Mouse (Mus musculus) large intestine, adult 2 months (tissue): ENCODE results near the gene Tlcd2. TPM values are rescaled to one million over a fixed set of nuclear protein-coding genes. Genes with fewer than 3 reads are reported as not detected.

Experiments used
- DNase-seq: peaks from one replicate; pipeline ENCODE4 v3.0.0-alpha.2; 2012; ENCODE audit warnings: low read depth, low spot score
- WGBS: fragments of 180-500 bp; shearing (Covaris S2); methylation state at CpG from one replicate; pipeline ENCODE4 v1.1.7; 2018; 5-methylcytosine and 5-hydroxymethylcytosine counted together
- polyA plus RNA-seq: library from polyadenylated mRNA; depleted of rRNA; stranded (reverse); fragments of >200 nt; gene quantifications from 2 replicates; pipeline ENCODE4 v1.2.3, GENCODE M21; 2012; rRNA removed

Tlcd2 gene
- polyA plus RNA-seq, 1 experiment, result 20.6 TPM

DNA sequence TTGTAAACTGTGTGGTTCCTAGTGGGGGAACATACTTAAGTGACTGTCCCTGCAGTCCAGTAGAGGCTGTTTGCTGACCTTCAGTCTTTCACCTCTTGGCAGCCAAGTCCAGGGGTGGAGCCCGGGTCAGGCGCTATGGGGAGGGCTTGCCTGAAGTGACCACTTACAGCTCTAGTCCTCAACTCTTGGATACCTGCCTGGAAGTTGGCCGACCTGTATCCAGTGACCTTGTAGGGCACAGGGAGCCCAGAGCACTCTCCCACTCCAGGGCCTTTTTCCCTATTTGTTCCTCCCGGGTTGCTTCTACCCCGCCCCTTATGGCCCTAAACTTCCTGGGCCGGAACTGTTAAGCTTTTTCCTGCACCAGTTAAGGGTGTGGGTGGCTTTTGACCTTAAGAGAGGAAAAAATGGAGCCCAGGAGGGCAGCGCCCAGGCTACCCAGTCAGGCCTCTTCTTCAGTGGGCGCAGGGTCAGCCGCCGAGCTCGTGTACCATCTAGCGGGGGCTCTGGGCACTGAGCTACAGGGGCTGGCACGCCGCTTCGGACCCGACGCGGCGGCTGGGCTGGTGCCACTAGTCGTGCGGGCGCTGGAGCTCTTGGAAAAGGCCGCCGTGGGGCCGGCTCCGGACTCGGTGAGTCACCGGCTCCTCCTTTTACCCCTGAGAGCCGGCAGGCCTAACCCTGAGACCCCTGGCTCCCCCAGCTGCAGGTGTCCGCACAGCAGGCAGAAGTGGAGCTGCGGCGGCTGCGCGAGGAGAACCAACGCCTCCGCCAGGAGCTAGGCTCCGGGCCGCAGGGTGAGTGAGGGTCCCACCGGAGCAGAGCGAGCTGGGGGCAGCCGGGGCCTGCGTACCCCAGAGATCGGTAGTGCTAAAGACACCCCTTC lies 48.5 kb downstream of the Tlcd2 start, which contains the start of gene Rilp:
Gene Rilp, plus strand, starts transcription at position 354 of the 886 bp plus-strand sequence.
- no peak for DNase-seq
- WGBS, result under 1% methylated on average over 43 of the region's 43 CpGs

DNA sequence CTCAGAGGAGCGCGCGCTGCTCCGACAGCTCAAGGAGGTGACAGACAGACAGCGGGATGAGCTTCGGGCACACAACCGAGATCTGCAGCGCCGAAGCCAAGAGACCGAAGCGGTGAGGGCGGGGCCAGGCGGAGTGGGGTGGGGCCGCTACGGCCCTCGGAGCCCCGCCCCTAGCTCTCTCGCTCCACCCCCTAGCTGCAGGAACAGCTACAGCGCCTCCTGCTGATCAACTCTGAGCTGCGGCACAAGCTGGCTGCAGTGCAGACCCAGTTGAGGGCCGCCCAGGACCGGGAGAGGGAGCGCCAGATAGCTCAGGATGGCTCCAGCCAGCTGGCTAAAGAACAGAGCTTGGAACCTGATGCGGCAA lies 49.1 kb downstream of the Tlcd2 start:
- no peak for DNase-seq
- under 1% methylated on average over 24 of the region's 24 CpGs for whole genome bisulfite sequencing

DNA sequence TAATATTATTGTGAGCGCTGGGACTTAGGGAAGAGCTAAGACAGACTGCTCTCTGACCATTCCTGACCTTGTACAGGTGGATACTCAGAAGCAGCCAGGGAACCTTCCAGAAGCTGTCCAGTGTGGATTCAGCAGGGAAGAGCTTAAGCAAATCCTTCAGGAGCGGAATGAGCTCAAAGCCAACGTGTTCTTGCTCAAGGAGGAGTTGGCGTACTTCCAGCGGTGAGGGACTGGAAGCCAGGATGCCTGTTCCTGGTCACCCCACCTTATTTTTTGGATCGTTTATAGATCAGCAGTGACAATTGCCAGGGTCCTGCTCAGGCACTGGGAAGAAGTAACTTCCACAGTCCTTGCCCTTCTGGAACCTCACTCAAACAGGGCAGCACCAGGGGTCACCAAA lies 49.7 kb downstream of the Tlcd2 start:
- 66% methylated on average over 6 of the region's 6 CpGs for WGBS
- DNase-seq, result no peak

DNA sequence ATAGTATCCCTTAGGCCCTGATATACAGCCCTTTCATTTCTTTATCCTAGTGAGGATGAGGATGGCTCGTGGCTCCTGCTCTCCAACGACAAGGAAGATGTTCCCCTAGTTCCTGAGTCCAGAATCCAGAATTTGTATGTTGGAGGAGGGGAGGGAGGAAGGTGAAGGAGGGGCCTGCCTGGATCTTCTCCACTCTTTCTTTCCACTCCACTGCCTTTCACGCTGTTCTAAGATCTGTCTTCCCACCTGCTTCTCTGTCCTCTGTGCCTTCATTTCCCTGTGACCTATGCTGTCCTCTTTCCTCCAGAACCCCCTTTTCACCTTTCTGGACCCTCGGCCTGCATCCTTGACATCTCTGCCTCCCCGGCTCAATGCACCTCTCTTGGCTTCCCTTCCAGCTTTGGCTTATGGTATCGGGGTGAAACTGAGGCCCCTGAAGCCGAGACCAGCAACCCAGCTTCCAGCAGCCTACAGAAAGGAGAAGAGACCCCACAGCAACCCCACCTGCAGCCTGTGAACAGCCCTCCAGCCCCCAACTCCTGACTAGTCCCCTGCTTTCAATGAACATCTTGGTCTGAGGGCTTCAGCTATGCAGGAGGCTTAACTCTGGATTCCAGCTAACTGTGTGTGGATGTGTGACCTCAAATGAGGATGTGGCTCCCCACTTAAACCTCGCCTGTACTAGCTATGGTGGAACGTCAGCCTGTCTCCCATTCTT lies 50.9 kb downstream of the Tlcd2 start:
- no peak for DNase-seq
- 82% methylated on average over 9 of the region's 9 CpGs for WGBS

DNA sequence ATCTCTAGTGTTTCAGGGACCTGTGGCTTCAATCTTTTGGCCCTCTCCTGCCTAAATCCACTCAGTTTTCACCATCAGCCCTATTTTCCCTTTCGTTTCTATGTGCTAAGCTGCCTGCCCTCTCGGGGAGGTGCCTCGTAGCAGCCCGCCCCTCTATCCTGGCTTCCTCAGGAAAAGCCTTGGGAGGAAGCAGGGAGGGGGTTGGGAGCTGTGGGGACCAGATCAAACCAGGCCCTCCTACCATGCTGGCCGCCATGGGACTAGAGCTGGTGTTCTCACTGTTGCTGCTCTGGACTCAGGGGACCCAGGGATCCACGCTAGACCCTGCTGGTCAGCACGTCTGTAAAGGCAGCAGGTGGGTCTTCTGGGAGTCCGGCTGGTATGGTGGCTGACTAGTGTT lies 51.8 kb downstream of the Tlcd2 start, which contains the start of gene Scarf1:
Gene Scarf1, plus strand, starts transcription at position 205 of the 400 bp plus-strand sequence.
- 71% methylated on average over 8 of the region's 8 CpGs for WGBS

DNA sequence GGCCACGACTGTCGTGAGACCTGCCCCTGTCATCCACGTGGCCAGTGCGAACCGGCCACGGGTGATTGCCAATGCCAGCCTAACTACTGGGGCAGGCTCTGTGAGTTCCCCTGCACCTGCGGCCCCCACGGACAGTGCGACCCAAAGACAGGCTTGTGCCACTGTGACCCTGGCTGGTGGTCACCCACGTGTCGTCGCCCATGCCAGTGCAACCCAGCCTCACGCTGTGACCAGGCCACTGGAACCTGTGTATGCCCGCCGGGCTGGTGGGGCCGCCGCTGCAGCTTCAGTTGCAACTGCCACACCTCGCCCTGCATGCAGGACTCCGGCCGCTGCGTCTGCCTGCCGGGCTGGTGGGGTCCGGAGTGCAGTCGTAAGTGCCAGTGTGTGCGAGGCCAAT lies 53.7 kb downstream of the Tlcd2 start:
- no peak for DNase-seq
- 93% methylated on average over 25 of the region's 25 CpGs for WGBS

More for the DNA sequence above, 51.8 kb downstream of the Tlcd2 start, which contains the start of gene Scarf1:
- DNase-seq, result no peak

DNA sequence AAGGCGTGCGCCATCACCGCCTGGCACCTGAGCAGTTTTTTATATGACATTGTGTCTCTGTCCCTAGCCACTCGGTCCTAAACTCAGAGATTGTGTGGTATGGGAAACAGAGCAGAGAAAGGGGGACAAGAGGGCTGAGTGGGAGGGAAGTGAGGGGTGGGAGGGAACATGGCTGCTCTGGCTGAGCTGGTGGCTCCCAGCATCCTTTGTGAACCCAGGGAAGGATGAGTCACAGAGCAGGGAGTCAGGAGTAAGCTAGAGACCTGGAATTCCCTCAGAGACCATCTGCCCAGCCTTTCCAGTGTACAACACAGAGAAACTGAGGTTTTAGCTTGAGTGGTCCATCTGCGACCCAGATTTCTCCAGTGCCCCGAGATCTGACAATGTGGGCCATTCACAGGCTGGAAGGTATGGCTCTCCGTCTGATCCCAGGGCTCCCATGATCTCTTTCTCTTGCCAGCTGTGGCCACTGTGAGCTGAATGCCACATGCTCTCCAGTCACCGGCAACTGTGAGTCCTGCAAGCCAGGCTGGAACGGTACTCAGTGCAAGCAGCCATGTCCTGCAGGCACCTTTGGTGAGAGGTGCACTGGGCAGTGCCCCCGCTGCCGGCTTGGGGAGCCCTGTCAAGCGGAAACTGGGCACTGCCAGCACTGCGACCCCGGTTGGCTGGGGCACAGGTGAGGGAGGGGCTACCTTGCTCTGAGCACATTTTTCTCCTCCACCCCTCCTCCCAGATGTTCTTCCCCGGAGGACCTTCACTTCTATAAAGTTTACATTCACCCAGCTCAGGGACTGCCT lies 58.5 kb downstream of the Tlcd2 start:
- DNase-seq, result no peak
- 73% methylated on average over 15 of the region's 15 CpGs for WGBS

Other genes starting within 250 kb of the Tlcd2 start
- 16.4 and 18.6 TPM in 2 replicates for gene Rpa1, start 113.4 kb upstream of the Tlcd2 start, polyA plus RNA-seq
- gene Smyd4, start 113.3 kb upstream of the Tlcd2 start, polyA plus RNA-seq, result 1.6 and 2.4 TPM in 2 replicates
- 12.0 and 12.7 TPM in 2 replicates for gene Serpinf1, start 39.0 kb upstream of the Tlcd2 start, polyA plus RNA-seq
- gene Serpinf2, start 22.1 kb upstream of the Tlcd2 start, polyA plus RNA-seq, result 2.8 and 3.8 TPM in 2 replicates
- 9.4 and 10.8 TPM in 2 replicates for gene Wdr81, start 7.0 kb upstream of the Tlcd2 start, polyA plus RNA-seq
- gene Prpf8, start 25.1 kb downstream of the Tlcd2 start, polyA plus RNA-seq, result 51.2 and 77.9 TPM in 2 replicates
- gene Rilp, start 48.4 kb downstream of the Tlcd2 start, polyA plus RNA-seq, result 8.9 and 11.3 TPM in 2 replicates
- 3.8 and 5.9 TPM in 2 replicates for gene Scarf1, start 51.8 kb downstream of the Tlcd2 start, polyA plus RNA-seq
- gene Slc43a2, start 70.0 kb downstream of the Tlcd2 start, polyA plus RNA-seq, result 122 and 330 TPM in 2 replicates
- 168 and 190 TPM in 2 replicates for gene Pitpna, start 126.4 kb downstream of the Tlcd2 start, polyA plus RNA-seq
- 28.0 and 39.4 TPM in 2 replicates for gene Inpp5k, start 169.3 kb downstream of the Tlcd2 start, polyA plus RNA-seq
- 37.4 and 47.2 TPM in 2 replicates for gene Myo1c, start 188.8 kb downstream of the Tlcd2 start, polyA plus RNA-seq
- gene Crk, start 217.5 kb downstream of the Tlcd2 start, polyA plus RNA-seq, result 30.5 and 39.8 TPM in 2 replicates